8 mouse cellular contexts compared by ENCODE assay signal in genomic region chr13:23400771-23401682, GRCm38 (mm10). TPM values are rescaled to one million over a fixed set of nuclear protein-coding genes. Genes with fewer than 3 reads are reported as not detected.
A peak's percentile ranks its signal among the peaks of the same experiment; 100 is the strongest.
DNase-seq lines count a peak whose midpoint lies in the region; ATAC-seq lines count a peak whose summit lies in the region.

No protein-coding gene starts in this region.

- H3K9me3 ChIP-seq in embryonic facial prominence, embryonic 10.5 days = no peaks in the 10 kb centered on the region
- no peaks in the 10 kb centered on the region for H3K9me3 ChIP-seq in limb, embryonic 10.5 days (replicated peaks)
- 0 out of 2 replicates have a peak, but pooled peaks cover 4% of the 10 kb centered on the region for H3K9me3 ChIP-seq in neural tube, embryonic 12.5 days

- WGBS in embryonic facial prominence, embryonic 10.5 days = 4% methylated on average over 24 of the region's 24 CpGs
- WGBS in limb, embryonic 10.5 days = 6% methylated on average over 24 of the region's 24 CpGs
- 4% methylated on average over 24 of the region's 24 CpGs for WGBS in neural tube, embryonic 12.5 days

- peaks cover 12% of the 10 kb centered on the region for H3K4me1 ChIP-seq in embryonic facial prominence, embryonic 10.5 days
- peaks cover 15% of the 10 kb centered on the region for H3K4me1 ChIP-seq in limb, embryonic 10.5 days
- H3K4me1 ChIP-seq in neural tube, embryonic 12.5 days = peaks cover 5% of the 10 kb centered on the region

- no peak for ATAC-seq in cerebellum, adult (ENCODE audit: insufficient number of reproducible peaks, low FRiP score, low TSS enrichment)
- no peak for ATAC-seq in neural tube, embryonic 12.5 days (ENCODE audit: low FRiP score, low read depth)

- H3K27me3 ChIP-seq in embryonic facial prominence, embryonic 10.5 days (replicated peaks; ENCODE audit: low read depth, poor library complexity, severe bottlenecking) = peaks cover 25% of the 10 kb centered on the region
- H3K27me3 ChIP-seq in limb, embryonic 10.5 days (ENCODE audit: low read depth, poor library complexity, severe bottlenecking) = peaks cover 10% of the 10 kb centered on the region; the same call in 1 of the 2 replicates
- peaks cover 15% of the 10 kb centered on the region for H3K27me3 ChIP-seq in neural tube, embryonic 12.5 days (replicated peaks)

- no peak overlapping the region for H3K27ac ChIP-seq in embryonic facial prominence, embryonic 10.5 days (replicated peaks)
- H3K27ac ChIP-seq in limb, embryonic 10.5 days = no peak overlapping the region
- H3K27ac ChIP-seq in neural tube, embryonic 12.5 days = no peak overlapping the region

- no peaks in the 10 kb centered on the region for H3K36me3 ChIP-seq in embryonic facial prominence, embryonic 10.5 days (replicated peaks)
- H3K36me3 ChIP-seq in limb, embryonic 10.5 days = no peaks in the 10 kb centered on the region
- H3K36me3 ChIP-seq in neural tube, embryonic 12.5 days = no peaks in the 10 kb centered on the region

- H3K4me2 ChIP-seq in neural tube, embryonic 12.5 days (replicated peaks) = peak overlapping the region; percentile 59

- DNase-seq in cerebellum, postnatal 14 days = peak; percentile 21 to 24
- DNase-seq in 3134 (ENCODE audit: extremely low read depth, insufficient read length, low spot score) = peak; percentile 73
- DNase-seq in embryonic facial prominence, embryonic 10.5 days (ENCODE audit: low spot score) = peak; percentile 27
- no peak for DNase-seq in limb, embryonic 10.5 days (ENCODE audit: low spot score)
- DNase-seq in gastrocnemius, postnatal 4 days (ENCODE audit: low spot score in 2 of 2) = no peak
- DNase-seq in gastrocnemius, adult 18-20 months (ENCODE audit: low spot score) = no peak

- H3K9ac ChIP-seq in neural tube, embryonic 12.5 days = no peak overlapping the region

- peak overlapping the region; percentile 64 for H3K4me3 ChIP-seq in embryonic facial prominence, embryonic 10.5 days
- peak overlapping the region; percentile 59 for H3K4me3 ChIP-seq in limb, embryonic 10.5 days
- no peak overlapping the region for H3K4me3 ChIP-seq in neural tube, embryonic 12.5 days

RNA-seq across cellular contexts. Expression of gene Abt1, which starts 22.6 kb away (rescaled TPM):
- 15.0 and 15.6 TPM in 2 replicates for polyA plus RNA-seq in embryonic facial prominence, embryonic 10.5 days (2016; fragmentation: Nextera tagmentation; extraction: Ambion mirVana)
- polyA plus RNA-seq in limb, embryonic 10.5 days (2016; fragmentation: Nextera tagmentation; extraction: Ambion mirVana) = 16.9 and 17.1 TPM in 2 replicates
- 11.4 TPM in 2 replicates for polyA plus RNA-seq in neural tube, embryonic 12.5 days (2016; fragmentation: Nextera tagmentation; extraction: Ambion mirVana)
- total RNA-seq in gastrocnemius, postnatal 4 days (2021) = 1 to 10 TPM; 6.2 to 6.6 TPM
- 1 to 10 TPM; 3.8 to 4.2 TPM for total RNA-seq in gastrocnemius, adult 18-20 months (2021)

RNA-seq across cellular contexts. Expression of gene Zfp322a, which starts 32.0 kb away (rescaled TPM):
- 59.9 and 60.6 TPM in 2 replicates for polyA plus RNA-seq in embryonic facial prominence, embryonic 10.5 days (2016; fragmentation: Nextera tagmentation; extraction: Ambion mirVana)
- 55.7 and 69.0 TPM in 2 replicates for polyA plus RNA-seq in limb, embryonic 10.5 days (2016; fragmentation: Nextera tagmentation; extraction: Ambion mirVana)
- 51.9 and 57.7 TPM in 2 replicates for polyA plus RNA-seq in neural tube, embryonic 12.5 days (2016; fragmentation: Nextera tagmentation; extraction: Ambion mirVana)
- total RNA-seq in gastrocnemius, postnatal 4 days (2021) = 10 to 100 TPM; 17.8 to 20.8 TPM
- total RNA-seq in gastrocnemius, adult 18-20 months (2021) = 10 to 100 TPM in 1 of 2 experiments, 1 to 10 TPM in 1; 9.9 to 11.7 TPM

Comparison
In these comparisons a context has a peak if more than half of its experiments do, and no peak if none do; other contexts are left out.
1. DNase-seq: peak in cerebellum, postnatal 14 days (2 of 2), 3134 (single experiment) and embryonic facial prominence, embryonic 10.5 days (single experiment); none in limb, embryonic 10.5 days (single experiment), gastrocnemius, postnatal 4 days (0 of 2) and gastrocnemius, adult 18-20 months (single experiment).